Mouse (Mus musculus) kidney, postnatal 0 days (tissue): ENCODE measurements around the gene Atad1. TPM values are rescaled to one million over a fixed set of nuclear protein-coding genes. Genes with fewer than 3 reads are reported as not detected.
"Not testable (repeated sequence)": the region's sequence is repeated elsewhere in the genome, so short reads cannot be mapped to it uniquely, and the experiment has no call there.

ENCODE experiments used
- ATAC-seq: fragments of 200-750 bp; cut with Nextera tagmentation; replicated peaks from 2 replicates; pipeline ENCODE4 v1.8.0; 2017; ENCODE audit warnings: low read depth, moderate number of reproducible peaks, moderate TSS enrichment, moderate library complexity; ENCODE audit not compliant: low FRiP score
- DNase-seq: peaks from one replicate; pipeline ENCODE4 v3.0.0-alpha.2; 2016; ENCODE audit warnings: low spot score
- H3K27ac ChIP-seq: fragments of 300-500 bp; sonication (generic); 2 replicates; pipeline ENCODE4 v1.5.1; 2014; ENCODE audit warnings: mild to moderate bottlenecking
- H3K27me3 ChIP-seq: fragments of 300-500 bp; sonication (generic); 2 replicates; pipeline ENCODE4 v1.6.1; 2014; ENCODE audit warnings: low read length, mixed read lengths; ENCODE audit not compliant: insufficient read depth
- H3K36me3 ChIP-seq: fragments of 300-500 bp; sonication (generic); 2 replicates; pipeline ENCODE4 v1.6.1; 2014; ENCODE audit warnings: low read length, mixed read lengths; ENCODE audit not compliant: insufficient read depth
- H3K4me1 ChIP-seq: fragments of 300-500 bp; sonication (generic); replicated peaks from 2 replicates; pipeline ENCODE4 v1.6.1; 2014; ENCODE audit warnings: antibody characterized with exemption, low read length, mixed read lengths; ENCODE audit not compliant: insufficient read depth
- H3K4me2 ChIP-seq: fragments of 300-500 bp; sonication (generic); 2 replicates; pipeline ENCODE4 v1.6.1; 2014; ENCODE audit warnings: mild to moderate bottlenecking, low read length, moderate library complexity, mixed read lengths
- H3K4me3 ChIP-seq: fragments of 300-500 bp; sonication (generic); replicated peaks from 2 replicates; pipeline ENCODE4 v1.5.1; 2014; ENCODE audit warnings: low read depth, low read length
- H3K9ac ChIP-seq: fragments of 300-500 bp; sonication (generic); 2 replicates; pipeline ENCODE4 v1.6.1; 2014; ENCODE audit warnings: low read depth, low read length
- H3K9me3 ChIP-seq: fragments of 300-500 bp; sonication (generic); replicated peaks from 2 replicates; pipeline ENCODE4 v1.6.1; 2016; ENCODE audit warnings: low read length, inconsistent platforms, mixed read lengths
- CTCF ChIP-seq: IDR thresholded peaks from 2 replicates; pipeline ENCODE4 v1.5.1; 2016; ENCODE audit warnings: antibody characterized with exemption, low read depth, mild to moderate bottlenecking, moderate library complexity
- WGBS: fragments of 180-500 bp; shearing (Covaris S2); extraction: QIAGEN DNeasy Blood & Tissue Kit; methylation state at CpG from one replicate; pipeline ENCODE4 v1.1.7; 2014; 5-methylcytosine and 5-hydroxymethylcytosine counted together
- polyA plus RNA-seq: library from polyadenylated mRNA; unstranded; fragments of >200 nt; fragmentation: Nextera tagmentation; extraction: Ambion mirVana; gene quantifications from 2 replicates; pipeline ENCODE4 v1.2.1, GENCODE M21; 2015

Gene Atad1
- polyA plus RNA-seq: 79.2 and 83.7 TPM in 2 replicates

GRCm38 (mm10) chr19:32739686-32740085, at the start of gene Atad1:
Gene Atad1, minus strand, starts transcription at chr19:32739786.
- Histone ChIP-seq H3K4me3 (no peak within 1 kb of the TSS), H3K4me1 (no peaks in the 10 kb centered on the region), H3K9ac (no peak within 1 kb of the TSS), H3K4me2 (no peak within 1 kb of the TSS), H3K9me3 (no peaks in the 10 kb centered on the region), H3K27me3 (no peaks in the 10 kb centered on the region), H3K27ac (no peak within 1 kb of the TSS), H3K36me3 (no peaks in the 10 kb centered on the region)
- no peak for ATAC-seq
- 88% methylated on average over 4 of the region's 4 CpGs for WGBS
- DNase-seq: no peak
- no peak for TF ChIP-seq CTCF

- not testable (repeated sequence) for H3K4me3 ChIP-seq, H3K36me3 ChIP-seq, H3K27ac ChIP-seq, DNase-seq, ATAC-seq, H3K4me2 ChIP-seq, H3K9ac ChIP-seq, H3K9me3 ChIP-seq, H3K27me3 ChIP-seq
- H3K4me1 ChIP-seq: peaks cover 11% of the 10 kb centered on the region; the same call in 1 of the 2 replicates
- WGBS: 91% methylated on average over 3 of the region's 3 CpGs
These were observed 48.4 kb upstream of the Atad1 start for GRCm38 (mm10) chr19:32788016-32788415.

GRCm38 (mm10) chr19:32787388-32787787, 47.8 kb upstream of the Atad1 start:
- DNase-seq, H3K4me3 ChIP-seq, H3K27me3 ChIP-seq, H3K9me3 ChIP-seq, H3K36me3 ChIP-seq, H3K4me2 ChIP-seq, H3K9ac ChIP-seq, ATAC-seq, H3K27ac ChIP-seq: not testable (repeated sequence)
- WGBS: 58% methylated on average over 4 of the region's 4 CpGs
- H3K4me1 ChIP-seq: peaks cover 11% of the 10 kb centered on the region; the same call in 1 of the 2 replicates

GRCm38 (mm10) chr19:32781305-32782071, 41.9 kb upstream of the Atad1 start:
- no peaks in the 10 kb centered on the region for H3K27me3 ChIP-seq
- no peak overlapping the region for H3K4me2 ChIP-seq
- no peaks in the 10 kb centered on the region for H3K9me3 ChIP-seq
- DNase-seq (no peak), ATAC-seq (no peak)
- WGBS: 74% methylated on average over 5 of the region's 5 CpGs
- TF ChIP-seq CTCF: no peak
- 0 out of 2 replicates have a peak, but pooled peaks cover 2% of the 10 kb centered on the region for H3K36me3 ChIP-seq
- no peaks in the 10 kb centered on the region; the same call in 1 of the 2 replicates for H3K4me1 ChIP-seq
- no peak overlapping the region for H3K27ac ChIP-seq
- H3K9ac ChIP-seq: no peak overlapping the region
- no peak overlapping the region for H3K4me3 ChIP-seq

- Histone ChIP-seq H3K4me2 (no peak overlapping the region), H3K27me3 (no peaks in the 10 kb centered on the region), H3K4me3 (no peak overlapping the region), H3K9ac (no peak overlapping the region), H3K4me1 (no peaks in the 10 kb centered on the region; the same call in 1 of the 2 replicates), H3K36me3 (0 out of 2 replicates have a peak, but pooled peaks cover 2% of the 10 kb centered on the region), H3K27ac (no peak overlapping the region), H3K9me3 (no peaks in the 10 kb centered on the region)
- DNase-seq: no peak
- WGBS: 50% methylated on average over 3 of the region's 3 CpGs
- TF ChIP-seq CTCF: no peak
- ATAC-seq: no peak
These were observed 39.5 kb upstream of the Atad1 start for GRCm38 (mm10) chr19:32779131-32779530.

GRCm38 (mm10) chr19:32778411-32778810, 38.8 kb upstream of the Atad1 start:
- no peaks in the 10 kb centered on the region for H3K9me3 ChIP-seq
- DNase-seq (no peak), ATAC-seq (no peak)
- WGBS: 17% methylated on average over 2 of the region's 2 CpGs
- H3K27ac ChIP-seq: no peak overlapping the region
- no peaks in the 10 kb centered on the region for H3K27me3 ChIP-seq
- no peak overlapping the region for H3K4me3 ChIP-seq
- no peak overlapping the region for H3K9ac ChIP-seq
- H3K4me2 ChIP-seq: no peak overlapping the region
- no peaks in the 10 kb centered on the region; the same call in 1 of the 2 replicates for H3K4me1 ChIP-seq
- TF ChIP-seq CTCF: no peak
- 0 out of 2 replicates have a peak, but pooled peaks cover 2% of the 10 kb centered on the region for H3K36me3 ChIP-seq
